Mouse (Mus musculus): ENCODE data around the gene Aes. TPM values are rescaled to one million over a fixed set of nuclear protein-coding genes. Genes with fewer than 3 reads are reported as not detected.

Gene Aes
- polyA plus RNA-seq, 1 experiment = 3,125 TPM

DNA sequence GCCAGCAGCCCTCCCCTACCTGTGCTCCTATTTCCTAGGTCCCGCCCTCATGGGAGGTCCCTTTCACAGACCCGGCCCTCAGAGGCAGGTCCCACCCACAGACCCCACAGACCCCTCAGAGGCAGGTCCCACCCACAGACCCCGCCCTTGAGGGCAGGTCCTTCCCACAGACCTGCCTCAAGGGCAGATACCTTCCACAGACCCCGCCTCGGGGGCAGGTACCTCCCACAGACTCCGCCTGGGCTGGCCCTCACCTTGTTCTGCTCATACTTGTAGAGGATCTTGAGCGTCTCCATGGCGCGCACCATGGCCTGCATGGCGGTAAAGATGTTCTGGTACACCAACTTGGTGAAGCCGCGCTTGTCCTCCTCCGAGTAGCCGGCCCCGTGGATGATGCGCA, 24.5 kb upstream of the Aes start:
- Histone ChIP-seq H3K36me3 (ENCODE audit: control insufficient read depth, insufficient read depth, low read length) (peaks cover 12% of the 10 kb centered on the region), H3K4me1 (replicated peaks; ENCODE audit: control insufficient read depth, insufficient read depth, low read length) (peaks cover 17% of the 10 kb centered on the region), H3K27me3 (ENCODE audit: control insufficient read depth, insufficient read depth, low read length) (no peaks in the 10 kb centered on the region), H3K27ac (ENCODE audit: control insufficient read depth, insufficient read depth, low read length) (no peak overlapping the region), H3K4me3 (ENCODE audit: control insufficient read depth, insufficient read depth, low read length) (no peak overlapping the region)
- no peak for DNase-seq
- 92% methylated on average over 16 of the region's 16 CpGs for WGBS
- TF ChIP-seq POLR2A (IDR thresholded peaks at IDR 0.05; ENCODE audit: control insufficient read depth, extremely low read depth, insufficient read depth, low read length, poor library complexity) (no peak), CTCF (IDR thresholded peaks at IDR 0.05; ENCODE audit: borderline replicate concordance, control insufficient read depth, extremely low read depth, insufficient read depth, low read length, poor library complexity) (no peak)

DNA sequence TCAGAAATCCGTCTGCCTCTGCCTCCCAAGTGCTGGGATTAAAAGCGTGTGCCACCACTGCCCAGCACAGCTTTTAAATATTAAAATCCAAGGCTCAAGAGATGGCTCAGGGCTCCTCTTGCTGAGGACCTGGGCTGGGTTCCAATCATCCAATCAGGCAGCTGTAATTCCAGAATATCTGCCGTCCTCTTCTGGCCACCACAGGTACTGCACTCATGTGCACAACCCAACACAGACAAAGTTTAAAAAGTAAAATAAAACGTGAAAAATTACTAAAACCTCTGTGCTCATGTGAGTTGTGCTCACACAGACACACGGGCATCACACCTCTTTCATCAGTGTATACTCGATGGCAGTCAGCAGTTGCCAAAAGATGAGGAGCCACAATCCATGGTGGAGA, 22.6 kb upstream of the Aes start:
- Histone ChIP-seq H3K36me3 (ENCODE audit: control insufficient read depth, insufficient read depth, low read length) (no peaks in the 10 kb centered on the region), H3K4me3 (ENCODE audit: control insufficient read depth, insufficient read depth, low read length) (no peak overlapping the region), H3K27me3 (ENCODE audit: control insufficient read depth, insufficient read depth, low read length) (no peaks in the 10 kb centered on the region), H3K27ac (ENCODE audit: control insufficient read depth, insufficient read depth, low read length) (no peak overlapping the region), H3K4me1 (replicated peaks; ENCODE audit: control insufficient read depth, insufficient read depth, low read length) (peaks cover 19% of the 10 kb centered on the region)
- TF ChIP-seq CTCF (IDR thresholded peaks at IDR 0.05; ENCODE audit: borderline replicate concordance, control insufficient read depth, extremely low read depth, insufficient read depth, low read length, poor library complexity) (no peak), POLR2A (IDR thresholded peaks at IDR 0.05; ENCODE audit: control insufficient read depth, extremely low read depth, insufficient read depth, low read length, poor library complexity) (no peak)
- no peak for DNase-seq
- 87% methylated on average over 6 of the region's 6 CpGs for WGBS

GRCm38 (mm10) chr10:81537429-81537828, 21.9 kb upstream of the Aes start:
- H3K4me3 ChIP-seq (ENCODE audit: control insufficient read depth, insufficient read depth, low read length) = no peak overlapping the region
- peaks cover 23% of the 10 kb centered on the region for H3K4me1 ChIP-seq (replicated peaks; ENCODE audit: control insufficient read depth, insufficient read depth, low read length)
- TF ChIP-seq CTCF (IDR thresholded peaks at IDR 0.05; ENCODE audit: borderline replicate concordance, control insufficient read depth, extremely low read depth, insufficient read depth, low read length, poor library complexity) = no peak
- TF ChIP-seq POLR2A (IDR thresholded peaks at IDR 0.05; ENCODE audit: control insufficient read depth, extremely low read depth, insufficient read depth, low read length, poor library complexity) = no peak
- WGBS = 52% methylated on average over 2 of the region's 2 CpGs
- no peaks in the 10 kb centered on the region for H3K36me3 ChIP-seq (ENCODE audit: control insufficient read depth, insufficient read depth, low read length)
- no peak overlapping the region for H3K27ac ChIP-seq (ENCODE audit: control insufficient read depth, insufficient read depth, low read length)
- H3K27me3 ChIP-seq (ENCODE audit: control insufficient read depth, insufficient read depth, low read length) = no peaks in the 10 kb centered on the region
- DNase-seq = no peak

GRCm38 (mm10) chr10:81538321-81539048, 20.8 kb upstream of the Aes start:
- whole genome bisulfite sequencing = 40% methylated on average over 3 of the region's 3 CpGs
- no peak for TF ChIP-seq CTCF (IDR thresholded peaks at IDR 0.05; ENCODE audit: borderline replicate concordance, control insufficient read depth, extremely low read depth, insufficient read depth, low read length, poor library complexity)
- TF ChIP-seq POLR2A (IDR thresholded peaks at IDR 0.05; ENCODE audit: control insufficient read depth, extremely low read depth, insufficient read depth, low read length, poor library complexity) = no peak
- no peak for DNase-seq
- H3K27me3 ChIP-seq (ENCODE audit: control insufficient read depth, insufficient read depth, low read length) = no peaks in the 10 kb centered on the region
- peaks cover 34% of the 10 kb centered on the region for H3K4me1 ChIP-seq (replicated peaks; ENCODE audit: control insufficient read depth, insufficient read depth, low read length)
- no peak overlapping the region for H3K4me3 ChIP-seq (ENCODE audit: control insufficient read depth, insufficient read depth, low read length)
- no peak overlapping the region for H3K27ac ChIP-seq (ENCODE audit: control insufficient read depth, insufficient read depth, low read length)
- no peaks in the 10 kb centered on the region for H3K36me3 ChIP-seq (ENCODE audit: control insufficient read depth, insufficient read depth, low read length)

DNA sequence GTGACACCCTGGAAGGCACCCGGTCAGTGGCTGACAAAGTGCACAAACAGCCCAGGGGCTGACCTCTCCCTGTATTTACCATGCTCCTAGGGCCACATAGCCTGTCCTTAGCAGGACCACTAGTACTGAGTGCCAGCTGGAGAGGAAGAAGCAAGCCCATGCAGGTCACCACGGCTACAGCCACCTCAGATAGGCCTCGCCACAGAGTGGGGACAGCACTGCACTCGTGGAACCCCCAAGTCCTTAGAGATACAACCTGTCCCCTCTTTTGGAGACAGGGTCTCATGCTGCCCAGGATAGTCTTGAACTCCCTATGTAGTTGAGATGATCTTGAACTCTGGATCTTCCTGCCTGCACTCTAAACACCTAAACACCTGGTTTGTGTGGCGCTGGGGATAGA, 17.9 kb upstream of the Aes start:
- TF ChIP-seq CTCF (IDR thresholded peaks at IDR 0.05; ENCODE audit: borderline replicate concordance, control insufficient read depth, extremely low read depth, insufficient read depth, low read length, poor library complexity) (no peak), POLR2A (IDR thresholded peaks at IDR 0.05; ENCODE audit: control insufficient read depth, extremely low read depth, insufficient read depth, low read length, poor library complexity) (no peak)
- Histone ChIP-seq H3K36me3 (ENCODE audit: control insufficient read depth, insufficient read depth, low read length) (no peaks in the 10 kb centered on the region), H3K4me3 (ENCODE audit: control insufficient read depth, insufficient read depth, low read length) (no peak overlapping the region), H3K27me3 (ENCODE audit: control insufficient read depth, insufficient read depth, low read length) (no peaks in the 10 kb centered on the region), H3K27ac (ENCODE audit: control insufficient read depth, insufficient read depth, low read length) (no peak overlapping the region), H3K4me1 (replicated peaks; ENCODE audit: control insufficient read depth, insufficient read depth, low read length) (peaks cover 44% of the 10 kb centered on the region)
- DNase-seq = no peak
- 75% methylated on average over 5 of the region's 5 CpGs for WGBS

DNA sequence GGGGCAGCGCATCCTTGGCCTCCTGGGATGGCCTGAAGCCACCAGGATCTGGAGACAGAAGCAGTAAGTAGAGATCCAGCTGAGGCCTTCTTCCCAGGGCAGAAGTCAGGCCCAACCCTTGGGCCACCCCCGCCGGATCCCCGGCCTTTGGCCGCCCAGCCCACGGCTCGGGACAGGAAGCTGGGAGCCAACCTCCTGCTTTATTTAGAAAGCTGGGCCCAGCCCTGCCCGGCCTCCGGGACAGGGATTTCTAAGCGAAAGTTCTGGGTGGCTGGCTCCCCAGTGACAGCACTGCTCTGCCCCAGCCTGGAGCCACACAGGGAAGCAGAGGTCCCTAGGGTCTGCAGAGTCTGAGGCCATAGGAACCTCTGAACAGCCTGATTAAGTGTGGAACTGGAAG, 17.5 kb upstream of the Aes start:
- no peak for DNase-seq
- no peak overlapping the region for H3K4me3 ChIP-seq (ENCODE audit: control insufficient read depth, insufficient read depth, low read length)
- WGBS = 86% methylated on average over 10 of the region's 10 CpGs
- H3K27me3 ChIP-seq (ENCODE audit: control insufficient read depth, insufficient read depth, low read length) = no peaks in the 10 kb centered on the region
- TF ChIP-seq POLR2A (IDR thresholded peaks at IDR 0.05; ENCODE audit: control insufficient read depth, extremely low read depth, insufficient read depth, low read length, poor library complexity) = no peak
- no peak for TF ChIP-seq CTCF (IDR thresholded peaks at IDR 0.05; ENCODE audit: borderline replicate concordance, control insufficient read depth, extremely low read depth, insufficient read depth, low read length, poor library complexity)
- peaks cover 44% of the 10 kb centered on the region for H3K4me1 ChIP-seq (replicated peaks; ENCODE audit: control insufficient read depth, insufficient read depth, low read length)
- no peak overlapping the region for H3K27ac ChIP-seq (ENCODE audit: control insufficient read depth, insufficient read depth, low read length)
- no peaks in the 10 kb centered on the region for H3K36me3 ChIP-seq (ENCODE audit: control insufficient read depth, insufficient read depth, low read length)

Data from thymus, adult 2 months (tissue).